Mouse (Mus musculus): Measurements from ENCODE around the gene Uqcrc1. TPM values are rescaled to one million over a fixed set of nuclear protein-coding genes. Genes with fewer than 3 reads are reported as not detected.

Uqcrc1 gene
- 368 TPM for polyA plus RNA-seq (2015; fragmentation: Illumina TruSeq; extraction: RNeasy Lipid Tissue Mini Kit (QIAGEN cat#74804); ENCODE audit: low read depth, low replicate concordance)

DNA sequence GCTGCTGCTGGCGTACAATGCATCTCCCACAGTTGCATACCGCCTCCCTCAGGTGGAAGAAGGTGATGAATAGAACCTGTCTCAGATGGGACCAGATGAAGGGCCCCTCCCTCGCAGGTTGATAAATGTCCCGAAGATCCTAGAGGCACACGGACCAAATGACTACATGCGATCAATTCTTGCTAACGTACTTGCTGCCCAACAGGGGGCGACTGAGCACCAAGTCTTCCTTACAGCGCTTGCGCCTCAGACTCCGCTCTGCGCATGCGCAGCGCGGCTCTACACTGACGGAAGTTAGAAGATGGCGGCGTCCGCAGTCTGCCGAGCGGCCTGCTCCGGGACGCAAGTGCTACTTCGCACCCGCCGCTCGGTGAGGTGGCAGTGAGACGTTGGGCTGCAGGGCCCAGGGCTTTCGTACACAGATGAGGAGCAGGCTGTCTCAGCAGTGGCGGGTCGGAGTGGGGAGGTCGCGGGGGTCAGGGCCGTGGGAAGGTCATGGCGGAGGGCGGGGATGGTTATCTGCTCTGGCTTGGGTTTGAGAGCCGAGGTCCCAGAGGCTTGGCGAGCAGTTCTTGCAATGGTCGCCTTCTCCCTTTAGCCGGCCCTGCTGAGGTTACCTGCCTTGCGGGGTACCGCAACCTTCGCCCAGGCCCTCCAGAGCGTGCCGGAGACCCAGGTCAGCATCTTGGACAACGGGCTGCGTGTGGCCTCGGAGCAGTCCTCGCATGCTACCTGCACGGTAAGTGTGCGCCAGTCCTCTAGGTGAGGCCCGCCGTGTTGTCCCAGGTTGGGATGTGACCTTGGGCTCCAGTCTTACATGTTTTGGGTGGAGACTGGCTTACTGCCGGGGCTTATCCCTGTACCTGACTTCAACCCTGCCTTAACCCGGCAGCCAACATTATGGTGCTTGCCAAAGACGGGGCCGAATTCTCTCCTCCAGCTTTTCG is at the start of gene Uqcrc1:
Gene Uqcrc1, plus strand, starts transcription at position 216 of the 947 bp plus-strand sequence.

DNA sequence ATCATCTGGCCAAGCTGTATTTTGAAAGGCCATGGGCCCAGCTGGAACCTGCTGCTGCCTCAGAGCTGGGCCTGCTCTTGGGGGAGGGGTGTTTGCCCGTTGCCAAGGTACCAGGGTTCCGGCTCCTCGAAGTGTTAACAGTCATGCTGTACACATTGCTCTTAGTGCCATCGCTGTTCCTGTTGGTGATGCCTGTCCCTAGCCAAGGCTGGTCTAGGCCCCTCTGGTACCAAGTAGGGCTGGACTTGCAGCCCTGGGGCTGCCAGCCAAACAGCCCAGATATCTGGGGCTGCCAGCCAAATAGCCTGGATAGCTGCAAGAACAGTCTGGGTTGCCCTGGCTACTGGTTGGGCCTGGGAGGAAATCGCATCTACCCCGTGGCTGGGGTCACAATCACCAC is 21.9 kb upstream of the Uqcrc1 start, which contains the start of gene Tmem89:
Gene Tmem89, plus strand, starts transcription at position 129 of the 400 bp plus-strand sequence.

GRCm38 (mm10) chr9:108953081-108953636 is 16.7 kb downstream of the Uqcrc1 start, which contains the start of gene Col7a1:
Col7a1 (plus strand) TSS chr9:108953586.

GRCm38 (mm10) chr9:108985710-108986109 is 49.3 kb downstream of the Uqcrc1 start, which contains the start of gene Ucn2:
Ucn2 (plus strand) TSS chr9:108986010.

DNA sequence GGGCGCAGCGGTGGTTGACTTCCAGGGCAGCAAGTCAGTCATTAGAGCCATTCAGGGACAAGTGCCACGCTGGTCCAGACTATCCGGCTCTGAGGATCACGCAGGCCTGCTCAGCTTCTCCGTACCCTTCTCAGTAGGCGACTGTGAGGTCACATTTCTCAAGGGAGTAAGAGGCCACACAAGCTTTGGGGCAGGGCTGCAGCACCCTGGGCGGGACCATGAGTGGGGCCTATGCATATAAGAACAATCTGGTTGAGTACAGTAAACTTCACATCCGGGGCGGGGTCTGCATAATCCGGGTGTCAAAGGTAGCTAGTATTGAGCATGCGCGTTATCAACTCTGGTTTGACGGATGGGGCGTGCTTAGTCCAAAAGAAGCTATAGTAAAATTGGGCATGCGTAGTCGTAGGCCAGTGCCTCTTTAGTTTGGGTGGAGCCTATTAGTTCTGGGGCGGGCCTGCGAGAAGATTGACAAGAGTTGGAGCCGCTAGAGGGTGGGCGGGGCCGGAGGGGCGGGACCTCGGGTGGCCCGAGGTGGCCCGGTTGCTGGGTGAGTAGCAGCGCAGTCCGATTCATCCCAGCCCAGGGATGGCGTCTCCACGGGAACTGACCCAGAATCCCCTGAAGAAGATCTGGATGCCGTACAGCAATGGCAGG is 55.1 kb downstream of the Uqcrc1 start, which contains the start of gene Pfkfb4:
Gene Pfkfb4, plus strand, starts transcription at position 351 of the 657 bp plus-strand sequence.

Other genes with a start within 250 kb of the Uqcrc1 start
- 37.8 TPM for gene Prkar2a, start 247.3 kb upstream of the Uqcrc1 start, polyA plus RNA-seq (2015; fragmentation: Illumina TruSeq; extraction: RNeasy Lipid Tissue Mini Kit (QIAGEN cat#74804); ENCODE audit: low read depth, low replicate concordance)
- 163 TPM for gene Ip6k2, start 152.8 kb upstream of the Uqcrc1 start, polyA plus RNA-seq (2015; fragmentation: Illumina TruSeq; extraction: RNeasy Lipid Tissue Mini Kit (QIAGEN cat#74804); ENCODE audit: low read depth, low replicate concordance)
- 48.6 TPM for gene Nckipsd, start 128.3 kb upstream of the Uqcrc1 start, polyA plus RNA-seq (2015; fragmentation: Illumina TruSeq; extraction: RNeasy Lipid Tissue Mini Kit (QIAGEN cat#74804); ENCODE audit: low read depth, low replicate concordance)
- 27.4 TPM for gene Celsr3, start 110.3 kb upstream of the Uqcrc1 start, polyA plus RNA-seq (2015; fragmentation: Illumina TruSeq; extraction: RNeasy Lipid Tissue Mini Kit (QIAGEN cat#74804); ENCODE audit: low read depth, low replicate concordance)
- 14.9 TPM for gene Slc26a6, start 83.3 kb upstream of the Uqcrc1 start, polyA plus RNA-seq (2015; fragmentation: Illumina TruSeq; extraction: RNeasy Lipid Tissue Mini Kit (QIAGEN cat#74804); ENCODE audit: low read depth, low replicate concordance)
- gene Tmem89, start 22.0 kb upstream of the Uqcrc1 start, polyA plus RNA-seq (2015; fragmentation: Illumina TruSeq; extraction: RNeasy Lipid Tissue Mini Kit (QIAGEN cat#74804); ENCODE audit: low read depth, low replicate concordance), result not detected
- 3.4 TPM for gene Col7a1, start 17.0 kb downstream of the Uqcrc1 start, polyA plus RNA-seq (2015; fragmentation: Illumina TruSeq; extraction: RNeasy Lipid Tissue Mini Kit (QIAGEN cat#74804); ENCODE audit: low read depth, low replicate concordance)
- not detected for gene Ucn2, start 49.4 kb downstream of the Uqcrc1 start, polyA plus RNA-seq (2015; fragmentation: Illumina TruSeq; extraction: RNeasy Lipid Tissue Mini Kit (QIAGEN cat#74804); ENCODE audit: low read depth, low replicate concordance)
- 12.8 TPM for gene Pfkfb4, start 55.1 kb downstream of the Uqcrc1 start, polyA plus RNA-seq (2015; fragmentation: Illumina TruSeq; extraction: RNeasy Lipid Tissue Mini Kit (QIAGEN cat#74804); ENCODE audit: low read depth, low replicate concordance)
- 90.6 TPM for gene Shisa5, start 101.9 kb downstream of the Uqcrc1 start, polyA plus RNA-seq (2015; fragmentation: Illumina TruSeq; extraction: RNeasy Lipid Tissue Mini Kit (QIAGEN cat#74804); ENCODE audit: low read depth, low replicate concordance)
- gene Trex1, start 123.1 kb downstream of the Uqcrc1 start, polyA plus RNA-seq (2015; fragmentation: Illumina TruSeq; extraction: RNeasy Lipid Tissue Mini Kit (QIAGEN cat#74804); ENCODE audit: low read depth, low replicate concordance), result 15.5 TPM
- 17.6 TPM for gene Atrip, start 137.5 kb downstream of the Uqcrc1 start, polyA plus RNA-seq (2015; fragmentation: Illumina TruSeq; extraction: RNeasy Lipid Tissue Mini Kit (QIAGEN cat#74804); ENCODE audit: low read depth, low replicate concordance)
- 10.4 TPM for gene Ccdc51, start 145.9 kb downstream of the Uqcrc1 start, polyA plus RNA-seq (2015; fragmentation: Illumina TruSeq; extraction: RNeasy Lipid Tissue Mini Kit (QIAGEN cat#74804); ENCODE audit: low read depth, low replicate concordance)
- 433 TPM for gene Tma7, start 146.0 kb downstream of the Uqcrc1 start, polyA plus RNA-seq (2015; fragmentation: Illumina TruSeq; extraction: RNeasy Lipid Tissue Mini Kit (QIAGEN cat#74804); ENCODE audit: low read depth, low replicate concordance)
- gene Plxnb1, start 158.8 kb downstream of the Uqcrc1 start, polyA plus RNA-seq (2015; fragmentation: Illumina TruSeq; extraction: RNeasy Lipid Tissue Mini Kit (QIAGEN cat#74804); ENCODE audit: low read depth, low replicate concordance), result 31.5 TPM
- not detected for gene Fbxw21, start 225.4 kb downstream of the Uqcrc1 start, polyA plus RNA-seq (2015; fragmentation: Illumina TruSeq; extraction: RNeasy Lipid Tissue Mini Kit (QIAGEN cat#74804); ENCODE audit: low read depth, low replicate concordance)

All from brain, adult 10 weeks (tissue).